Mouse (Mus musculus) forebrain, embryonic 11.5 days (tissue): ENCODE measurements around the gene Maats1. TPM values are rescaled to one million over a fixed set of nuclear protein-coding genes. Genes with fewer than 3 reads are reported as not detected.

ENCODE experiments used
- ATAC-seq: fragments of 200-750 bp; cut with Nextera tagmentation; replicated peaks from 2 replicates; pipeline ENCODE4 v1.8.0; 2017; ENCODE audit warnings: moderate TSS enrichment; ENCODE audit not compliant: low FRiP score
- DNase-seq: peaks from one replicate; pipeline ENCODE4 v3.0.0-alpha.2; 2017; ENCODE audit warnings: low spot score
- H3K27ac ChIP-seq: fragments of 300-500 bp; sonication (generic); 2 replicates; pipeline ENCODE4 v1.5.1; 2014; ENCODE audit warnings: low read depth, low read length
- H3K27me3 ChIP-seq: fragments of 300-500 bp; sonication (generic); 2 replicates; pipeline ENCODE4 v1.6.1; 2014; ENCODE audit warnings: mild to moderate bottlenecking, low read length, mixed read lengths; ENCODE audit not compliant: control insufficient read depth, insufficient read depth
- H3K36me3 ChIP-seq: fragments of 300-500 bp; sonication (generic); 2 replicates; pipeline ENCODE4 v1.6.1; 2014; ENCODE audit warnings: mild to moderate bottlenecking, low read length, moderate library complexity, mixed read lengths; ENCODE audit not compliant: control insufficient read depth, insufficient read depth
- H3K4me1 ChIP-seq: fragments of 300-500 bp; sonication (generic); replicated peaks from 2 replicates; pipeline ENCODE4 v1.6.1; 2014; ENCODE audit warnings: low read length, mixed read lengths; ENCODE audit not compliant: control insufficient read depth, insufficient read depth
- H3K4me2 ChIP-seq: fragments of 300-500 bp; sonication (generic); 2 replicates; pipeline ENCODE4 v1.6.1; 2014; ENCODE audit warnings: low read depth, mild to moderate bottlenecking, low read length, moderate library complexity, mixed read lengths; ENCODE audit not compliant: severe bottlenecking
- H3K4me3 ChIP-seq: fragments of 300-500 bp; sonication (generic); 2 replicates; pipeline ENCODE4 v1.5.1; 2014; ENCODE audit warnings: low read depth, low read length
- H3K9ac ChIP-seq: fragments of 300-500 bp; sonication (generic); 2 replicates; pipeline ENCODE4 v1.6.1; 2014; ENCODE audit warnings: low read length
- H3K9me3 ChIP-seq: fragments of 300-500 bp; sonication (generic); 2 replicates; pipeline ENCODE4 v1.6.1; 2016; ENCODE audit warnings: low read length, mixed read lengths; ENCODE audit not compliant: control insufficient read depth
- WGBS: fragments of 180-500 bp; shearing (Covaris S2); extraction: QIAGEN DNeasy Blood & Tissue Kit; methylation state at CpG from one replicate; pipeline ENCODE4 v1.1.7; 2014; 5-methylcytosine and 5-hydroxymethylcytosine counted together
- polyA plus RNA-seq: library from polyadenylated mRNA; unstranded; fragments of >200 nt; fragmentation: Nextera tagmentation; extraction: Ambion mirVana; gene quantifications from 2 replicates; pipeline ENCODE4 v1.2.1, GENCODE M21; 2014

Gene Maats1
- polyA plus RNA-seq, 1 experiment from 2014 or later, result 0.41 TPM

GRCm38 (mm10) chr16:38379926-38380325, 38.0 kb upstream of the Maats1 start:
- Histone ChIP-seq H3K9me3 (no peaks in the 10 kb centered on the region), H3K36me3 (no peaks in the 10 kb centered on the region), H3K27ac (no peak overlapping the region), H3K27me3 (no peaks in the 10 kb centered on the region), H3K4me3 (no peak overlapping the region), H3K4me1 (0 out of 2 replicates have a peak, but pooled peaks cover 2% of the 10 kb centered on the region), H3K4me2 (no peak overlapping the region), H3K9ac (no peak overlapping the region)
- DNase-seq (no peak), ATAC-seq (no peak)
- 99% methylated on average over 3 of the region's 3 CpGs for WGBS

GRCm38 (mm10) chr16:38379493-38379892, 37.5 kb upstream of the Maats1 start:
- no peaks in the 10 kb centered on the region for H3K36me3 ChIP-seq
- 71% methylated on average over 3 of the region's 3 CpGs for WGBS
- ATAC-seq (no peak), DNase-seq (no peak)
- no peaks in the 10 kb centered on the region for H3K27me3 ChIP-seq
- no peak overlapping the region for H3K4me3 ChIP-seq
- 0 out of 2 replicates have a peak, but pooled peaks cover 2% of the 10 kb centered on the region for H3K4me1 ChIP-seq
- no peak overlapping the region for H3K27ac ChIP-seq
- no peak overlapping the region for H3K4me2 ChIP-seq
- no peaks in the 10 kb centered on the region for H3K9me3 ChIP-seq
- H3K9ac ChIP-seq, result no peak overlapping the region

- H3K9ac ChIP-seq, result no peak overlapping the region
- H3K4me3 ChIP-seq, result no peak overlapping the region
- 0 out of 2 replicates have a peak, but pooled peaks cover 2% of the 10 kb centered on the region for H3K4me1 ChIP-seq
- H3K36me3 ChIP-seq, result no peaks in the 10 kb centered on the region
- H3K27ac ChIP-seq, result no peak overlapping the region
- ATAC-seq (no peak), DNase-seq (no peak)
- WGBS, result 61% methylated on average over 6 of the region's 6 CpGs
- H3K4me2 ChIP-seq, result no peak overlapping the region
- no peaks in the 10 kb centered on the region for H3K27me3 ChIP-seq
- no peaks in the 10 kb centered on the region for H3K9me3 ChIP-seq
Measured at GRCm38 (mm10) chr16:38379088-38379487, 37.1 kb upstream of the Maats1 start.

- no peak for ATAC-seq
- H3K4me1 ChIP-seq, result 0 out of 2 replicates have a peak, but pooled peaks cover 2% of the 10 kb centered on the region
- no peak for DNase-seq
Measured at GRCm38 (mm10) chr16:38378591-38378990, 36.6 kb upstream of the Maats1 start.

GRCm38 (mm10) chr16:38377546-38377945, 35.6 kb upstream of the Maats1 start:
- Histone ChIP-seq H3K9ac (no peak overlapping the region), H3K9me3 (no peaks in the 10 kb centered on the region), H3K4me2 (no peak overlapping the region), H3K27ac (no peak overlapping the region), H3K4me3 (no peak overlapping the region), H3K4me1 (0 out of 2 replicates have a peak, but pooled peaks cover 2% of the 10 kb centered on the region), H3K36me3 (no peaks in the 10 kb centered on the region), H3K27me3 (no peaks in the 10 kb centered on the region)
- WGBS, result 85% methylated on average over 6 of the region's 6 CpGs
- no peak for ATAC-seq
- no peak for DNase-seq

More at GRCm38 (mm10) chr16:38378591-38378990, 36.6 kb upstream of the Maats1 start:
- Histone ChIP-seq H3K36me3 (no peaks in the 10 kb centered on the region), H3K4me3 (no peak overlapping the region), H3K9ac (no peak overlapping the region), H3K9me3 (no peaks in the 10 kb centered on the region), H3K27ac (no peak overlapping the region), H3K4me2 (no peak overlapping the region), H3K27me3 (no peaks in the 10 kb centered on the region)
- WGBS, result 79% methylated on average over 6 of the region's 6 CpGs

GRCm38 (mm10) chr16:38376841-38377249, 34.9 kb upstream of the Maats1 start:
- Histone ChIP-seq H3K4me3 (peak overlapping the region; percentile 14; the same call in 1 of the 2 replicates), H3K9me3 (no peaks in the 10 kb centered on the region), H3K27me3 (no peaks in the 10 kb centered on the region), H3K9ac (peak overlapping the region; percentile 51), H3K27ac (no peak overlapping the region), H3K4me1 (0 out of 2 replicates have a peak, but pooled peaks cover 2% of the 10 kb centered on the region), H3K4me2 (peak overlapping the region; percentile 45; the same call in 1 of the 2 replicates), H3K36me3 (no peaks in the 10 kb centered on the region)
- WGBS, result 56% methylated on average over 8 of the region's 8 CpGs
- ATAC-seq (peak; percentile 42; the same call in 1 of the 2 replicates), DNase-seq (no peak)

GRCm38 (mm10) chr16:38376163-38376840, 34.4 kb upstream of the Maats1 start:
- DNase-seq (peak; percentile 75), ATAC-seq (peak; percentile 88)
- Histone ChIP-seq H3K27ac (no peak overlapping the region), H3K36me3 (no peaks in the 10 kb centered on the region), H3K4me2 (peak overlapping the region; percentile 45), H3K9me3 (no peaks in the 10 kb centered on the region), H3K27me3 (no peaks in the 10 kb centered on the region), H3K4me3 (peak overlapping the region; percentile 14; the same call in 1 of the 2 replicates), H3K4me1 (0 out of 2 replicates have a peak, but pooled peaks cover 2% of the 10 kb centered on the region), H3K9ac (peak overlapping the region; percentile 51)
- WGBS, result 37% methylated on average over 13 of the region's 17 CpGs

- H3K36me3 ChIP-seq, result no peaks in the 10 kb centered on the region
- H3K4me3 ChIP-seq, result no peak overlapping the region
- DNase-seq (no peak), ATAC-seq (no peak)
- H3K9ac ChIP-seq, result no peak overlapping the region
- H3K9me3 ChIP-seq, result no peaks in the 10 kb centered on the region
- 80% methylated on average over 7 of the region's 7 CpGs for WGBS
- H3K27me3 ChIP-seq, result no peaks in the 10 kb centered on the region
- no peak overlapping the region for H3K4me2 ChIP-seq
- H3K27ac ChIP-seq, result no peak overlapping the region
- H3K4me1 ChIP-seq, result 0 out of 2 replicates have a peak, but pooled peaks cover 2% of the 10 kb centered on the region
Measured at GRCm38 (mm10) chr16:38375182-38375581, 33.2 kb upstream of the Maats1 start.
